Mouse (Mus musculus) liver, postnatal 0 days (tissue): ENCODE measurements around the gene Snrpd2.

Experiments used
- CTCF ChIP-seq: sonication (generic); IDR thresholded peaks from 2 replicates; pipeline ENCODE4 v1.5.1; 2016; ENCODE audit warnings: antibody characterized with exemption, low read depth
- EP300 ChIP-seq: IDR thresholded peaks from 2 replicates; pipeline ENCODE4 v1.6.1; 2016; ENCODE audit warnings: antibody characterized with exemption, low read depth, mild to moderate bottlenecking

DNA sequence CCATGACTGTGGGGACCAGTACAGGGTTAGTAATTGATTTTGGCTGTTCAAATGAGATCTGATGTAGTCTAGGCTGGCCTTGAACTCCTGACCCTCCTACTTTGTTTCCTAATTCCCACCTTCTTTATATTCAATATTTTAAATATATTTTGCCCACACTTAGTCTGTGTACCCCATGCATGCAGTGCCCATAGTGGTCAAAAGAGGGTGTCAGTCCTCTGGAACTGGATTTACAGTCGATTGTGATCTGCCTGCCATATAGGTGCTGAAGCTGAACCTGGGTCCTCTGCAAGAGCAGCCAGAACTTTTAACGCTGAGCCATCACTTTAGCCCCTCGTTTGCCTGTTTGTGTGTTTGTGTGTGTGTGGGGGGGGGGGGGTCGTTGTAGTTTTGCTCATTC is 18.9 kb upstream of the Snrpd2 start:
- TF ChIP-seq EP300 = no peak
- TF ChIP-seq CTCF = peak; percentile 30
